Mouse (Mus musculus) midbrain, embryonic 12.5 days (tissue): Measurements from ENCODE around the gene Dnah3. TPM values are rescaled to one million over a fixed set of nuclear protein-coding genes. Genes with fewer than 3 reads are reported as not detected.

Experiments used
- ATAC-seq: fragments of 200-750 bp; cut with Nextera tagmentation; 2 replicates; pipeline ENCODE4 v1.8.0; 2017; ENCODE audit warnings: low read depth, moderate TSS enrichment, moderate library complexity; ENCODE audit not compliant: low FRiP score
- H3K27ac ChIP-seq: fragments of 300-500 bp; sonication (generic); replicated peaks from 2 replicates; pipeline ENCODE4 v1.5.1; 2016; ENCODE audit warnings: mild to moderate bottlenecking
- H3K27me3 ChIP-seq: fragments of 300-500 bp; sonication (generic); 2 replicates; pipeline ENCODE4 v1.6.1; 2016; ENCODE audit warnings: mild to moderate bottlenecking
- H3K36me3 ChIP-seq: fragments of 300-500 bp; sonication (generic); 2 replicates; pipeline ENCODE4 v1.6.1; 2016
- H3K4me1 ChIP-seq: fragments of 300-500 bp; sonication (generic); 2 replicates; pipeline ENCODE4 v1.6.1; 2016
- H3K4me2 ChIP-seq: fragments of 300-500 bp; sonication (generic); replicated peaks from 2 replicates; pipeline ENCODE4 v1.6.1; 2016; ENCODE audit warnings: mild to moderate bottlenecking, moderate library complexity
- H3K4me3 ChIP-seq: fragments of 300-500 bp; sonication (generic); 2 replicates; pipeline ENCODE4 v1.5.1; 2016; ENCODE audit warnings: mild to moderate bottlenecking
- H3K9ac ChIP-seq: fragments of 300-500 bp; sonication (generic); replicated peaks from 2 replicates; pipeline ENCODE4 v1.6.1; 2016; ENCODE audit warnings: mild to moderate bottlenecking, moderate library complexity
- H3K9me3 ChIP-seq: fragments of 300-500 bp; sonication (generic); 2 replicates; pipeline ENCODE4 v1.6.1; 2016; ENCODE audit warnings: mild to moderate bottlenecking
- WGBS: fragments of 180-500 bp; shearing (Covaris S2); methylation state at CpG from one replicate; pipeline ENCODE4 v1.1.7; 2016; 5-methylcytosine and 5-hydroxymethylcytosine counted together
- polyA plus RNA-seq: library from polyadenylated mRNA; unstranded; fragments of >200 nt; fragmentation: Nextera tagmentation; extraction: Ambion mirVana; gene quantifications from 2 replicates; pipeline ENCODE4 v1.2.1, GENCODE M21; 2016

The Dnah3 gene
- polyA plus RNA-seq, 1 experiment from 2014 or later, result not detected

DNA sequence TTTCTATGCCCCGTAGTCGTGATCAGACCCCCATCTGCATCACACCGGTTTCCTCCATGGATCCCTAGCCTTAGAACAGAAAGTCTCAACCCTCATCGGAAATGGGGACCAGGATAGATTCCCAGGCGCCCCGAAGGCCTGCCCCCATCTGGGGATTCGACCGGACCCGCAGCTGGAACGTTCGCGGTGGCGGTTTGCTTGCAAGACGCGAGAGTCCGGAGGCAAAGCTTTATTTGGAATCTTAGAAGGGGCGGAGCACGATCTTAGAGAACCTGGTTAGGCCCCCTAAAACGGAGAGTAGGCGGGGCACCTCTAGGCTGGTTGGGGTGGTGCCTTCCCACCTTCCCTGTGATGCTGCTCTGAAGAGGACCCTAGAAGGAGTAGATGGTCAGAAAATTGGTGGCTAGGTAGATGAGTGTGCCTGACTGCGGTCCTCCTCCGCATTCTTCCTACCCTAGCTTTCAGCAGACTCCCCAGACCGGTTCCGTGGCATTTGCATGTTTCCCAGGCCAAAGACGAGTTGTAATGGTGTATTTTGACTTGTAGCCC, 8.0 kb upstream of the Dnah3 start:
- H3K4me1 ChIP-seq, result peaks cover 12% of the 10 kb centered on the region; the same call in 1 of the 2 replicates
- no peak for ATAC-seq
- peak overlapping the region; percentile 59 for H3K4me3 ChIP-seq
- peak overlapping the region; percentile 66; the same call in 1 of the 2 replicates for H3K9ac ChIP-seq
- no peak overlapping the region for H3K27ac ChIP-seq
- no peaks in the 10 kb centered on the region for H3K36me3 ChIP-seq
- 3% methylated on average over 25 of the region's 25 CpGs for WGBS
- H3K4me2 ChIP-seq, result peak overlapping the region; percentile 80
- H3K27me3 ChIP-seq, result peaks cover 15% of the 10 kb centered on the region
- no peaks in the 10 kb centered on the region for H3K9me3 ChIP-seq

DNA sequence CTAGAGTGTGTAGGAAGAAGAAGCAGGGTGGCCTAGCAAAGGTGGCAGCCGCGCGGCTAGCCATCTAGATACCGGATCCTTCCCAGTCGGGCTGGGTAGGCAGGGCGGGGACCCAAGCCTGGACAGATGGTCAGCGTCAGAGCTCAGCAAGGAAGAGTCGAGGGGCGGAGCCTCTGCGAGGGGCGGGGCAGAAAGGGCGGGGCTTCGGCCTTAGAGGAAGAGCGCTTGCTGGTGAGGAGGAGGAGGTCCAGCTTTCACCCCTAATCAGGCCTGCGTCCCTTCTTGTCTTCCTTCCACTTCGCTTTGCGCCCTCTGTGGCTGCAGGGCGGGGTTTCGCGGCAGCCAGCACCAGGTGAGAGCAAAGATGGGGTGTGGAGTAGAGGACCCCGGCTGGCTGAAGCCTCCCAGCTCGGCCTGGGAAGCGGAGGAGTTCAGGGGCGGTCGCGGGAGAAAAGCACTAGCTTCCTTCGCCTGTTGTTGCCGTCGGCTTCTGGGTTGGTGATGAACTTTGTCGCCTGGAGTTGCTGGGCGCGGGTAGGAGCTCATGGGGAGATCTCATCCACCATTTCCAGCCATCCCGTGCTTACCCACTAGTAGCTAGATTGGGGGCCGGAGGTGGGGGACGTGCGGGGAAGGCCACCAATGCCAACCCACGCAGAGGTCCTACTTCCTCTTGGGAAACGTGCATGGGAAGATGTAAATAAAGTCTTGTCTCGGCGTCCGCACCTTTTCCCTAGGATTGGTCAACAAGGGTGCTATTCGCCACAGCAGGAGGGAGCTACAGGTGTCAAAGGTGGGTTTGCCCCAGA, 7.3 kb upstream of the Dnah3 start, which contains the start of gene Tmem159:
TSS of gene Tmem159 (plus strand) at position 190 of the 809 bp plus-strand sequence.
- ATAC-seq, result peak; percentile 92
- peaks cover 12% of the 10 kb centered on the region; the same call in 1 of the 2 replicates for H3K4me1 ChIP-seq
- no peaks in the 10 kb centered on the region for H3K9me3 ChIP-seq
- H3K4me3 ChIP-seq, result peak within 1 kb of the TSS; percentile 59
- H3K4me2 ChIP-seq, result peak within 1 kb of the TSS; percentile 80
- WGBS, result under 1% methylated on average over 42 of the region's 42 CpGs
- H3K9ac ChIP-seq, result peak within 1 kb of the TSS; percentile 66
- no peak within 1 kb of the TSS for H3K27ac ChIP-seq
- H3K36me3 ChIP-seq, result no peaks in the 10 kb centered on the region
- H3K27me3 ChIP-seq, result peaks cover 15% of the 10 kb centered on the region

DNA sequence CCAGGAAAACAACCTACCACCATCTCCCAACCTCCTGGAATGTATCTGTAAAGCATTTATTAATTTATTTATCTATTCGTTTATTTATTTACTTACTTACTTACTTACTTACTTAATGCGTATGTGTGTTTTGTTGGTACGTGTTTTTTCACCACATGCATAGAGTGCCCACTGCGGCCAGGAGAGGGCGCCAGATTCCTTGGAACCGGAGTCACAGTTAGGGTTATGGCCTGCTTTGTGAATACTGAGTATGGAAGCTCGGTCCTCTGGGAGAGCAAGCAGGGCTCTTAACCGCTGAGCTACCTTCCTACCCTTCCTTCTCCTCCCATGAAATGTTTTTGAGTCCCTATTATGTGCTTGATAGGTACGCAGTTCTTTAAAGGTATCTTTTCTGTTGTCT, 3.3 kb upstream of the Dnah3 start:
- no peak overlapping the region for H3K9ac ChIP-seq
- H3K36me3 ChIP-seq, result no peaks in the 10 kb centered on the region
- peaks cover 9% of the 10 kb centered on the region; the same call in 1 of the 2 replicates for H3K4me1 ChIP-seq
- H3K4me3 ChIP-seq, result no peak overlapping the region
- no peak overlapping the region for H3K4me2 ChIP-seq
- H3K9me3 ChIP-seq, result no peaks in the 10 kb centered on the region
- WGBS, result 21% methylated on average over 9 of the region's 9 CpGs
- no peak overlapping the region for H3K27ac ChIP-seq
- H3K27me3 ChIP-seq, result peaks cover 12% of the 10 kb centered on the region
- ATAC-seq, result no peak

DNA sequence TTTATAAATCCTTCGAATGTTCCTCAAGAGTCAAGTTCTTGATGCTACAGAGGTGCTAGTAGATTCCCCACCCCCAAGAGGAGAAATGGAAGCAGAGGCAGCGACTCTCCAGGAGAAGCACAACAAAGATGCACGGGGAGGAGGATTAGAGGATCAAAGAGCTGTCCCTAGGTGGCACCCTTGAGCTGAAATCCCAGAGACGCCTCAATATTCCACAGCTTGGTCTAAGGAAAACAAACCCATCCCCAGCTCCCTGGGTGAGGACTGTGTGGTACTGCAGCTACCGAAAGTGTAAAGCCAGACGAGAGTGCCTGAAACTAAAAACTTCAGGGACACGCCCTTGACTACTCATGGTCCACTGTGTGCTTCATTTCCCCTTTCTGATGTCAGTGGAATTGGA, 2.8 kb upstream of the Dnah3 start:
- no peak overlapping the region for H3K4me2 ChIP-seq
- no peaks in the 10 kb centered on the region for H3K36me3 ChIP-seq
- H3K27ac ChIP-seq, result no peak overlapping the region
- no peaks in the 10 kb centered on the region for H3K9me3 ChIP-seq
- no peak overlapping the region for H3K4me3 ChIP-seq
- no peak overlapping the region for H3K9ac ChIP-seq
- peaks cover 4% of the 10 kb centered on the region; the same call in 1 of the 2 replicates for H3K4me1 ChIP-seq
- WGBS, result 8% methylated on average over 7 of the region's 7 CpGs
- H3K27me3 ChIP-seq, result peaks cover 6% of the 10 kb centered on the region
- ATAC-seq, result 0 out of 2 replicates have a peak, but pooled peaks have one; percentile 16

DNA sequence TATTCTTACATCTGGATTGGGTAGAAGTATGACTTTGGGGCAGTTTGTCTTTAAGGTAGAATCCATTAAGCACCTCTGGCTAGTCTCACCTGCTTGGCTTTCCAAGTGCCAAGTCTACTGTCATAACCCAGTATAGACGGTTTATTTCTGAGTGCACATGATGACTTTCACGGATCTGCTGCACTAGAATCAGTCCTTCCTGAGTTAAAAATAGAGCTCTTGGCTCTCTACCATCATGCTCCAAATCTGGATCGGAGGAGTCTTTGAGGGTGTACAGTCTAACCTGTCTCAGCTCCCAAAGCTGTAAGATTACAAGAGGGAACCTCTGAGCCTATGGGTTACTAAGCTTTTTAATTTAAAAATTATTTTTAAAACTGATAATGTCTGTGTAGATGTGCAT, 864 bp downstream of the Dnah3 start:
- no peaks in the 10 kb centered on the region for H3K36me3 ChIP-seq
- H3K9ac ChIP-seq, result no peak overlapping the region
- 90% methylated on average over 3 of the region's 3 CpGs for WGBS
- no peaks in the 10 kb centered on the region for H3K4me1 ChIP-seq
- H3K27ac ChIP-seq, result no peak overlapping the region
- ATAC-seq, result no peak
- no peaks in the 10 kb centered on the region for H3K9me3 ChIP-seq
- no peaks in the 10 kb centered on the region for H3K27me3 ChIP-seq
- no peak overlapping the region for H3K4me3 ChIP-seq
- no peak overlapping the region for H3K4me2 ChIP-seq

DNA sequence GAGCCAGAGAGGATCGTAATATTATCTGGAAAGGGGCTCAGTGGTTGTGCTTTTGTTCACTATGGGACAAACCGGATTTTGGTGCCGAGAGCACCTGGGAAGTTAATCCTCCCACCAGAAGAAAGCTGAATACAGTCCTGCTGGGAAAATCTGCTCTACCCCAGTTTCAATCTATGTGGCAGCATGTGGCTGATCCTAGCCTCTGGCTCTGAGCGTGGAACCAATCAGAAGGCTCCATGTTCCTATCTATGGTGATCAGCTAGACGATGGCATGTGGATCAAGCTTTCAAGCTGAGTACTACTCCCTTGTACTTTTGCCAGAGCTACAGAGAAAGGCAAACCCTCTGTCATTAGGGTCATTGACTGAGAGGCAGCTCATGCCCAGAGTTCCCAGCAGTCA, 2.0 kb downstream of the Dnah3 start:
- Histone ChIP-seq H3K27ac (no peak overlapping the region), H3K36me3 (no peaks in the 10 kb centered on the region), H3K4me1 (no peaks in the 10 kb centered on the region), H3K4me2 (no peak overlapping the region), H3K4me3 (no peak overlapping the region), H3K9me3 (no peaks in the 10 kb centered on the region), H3K27me3 (no peaks in the 10 kb centered on the region), H3K9ac (no peak overlapping the region)
- peak; percentile 56; the same call in 1 of the 2 replicates for ATAC-seq
- 11% methylated on average over 5 of the region's 5 CpGs for WGBS

DNA sequence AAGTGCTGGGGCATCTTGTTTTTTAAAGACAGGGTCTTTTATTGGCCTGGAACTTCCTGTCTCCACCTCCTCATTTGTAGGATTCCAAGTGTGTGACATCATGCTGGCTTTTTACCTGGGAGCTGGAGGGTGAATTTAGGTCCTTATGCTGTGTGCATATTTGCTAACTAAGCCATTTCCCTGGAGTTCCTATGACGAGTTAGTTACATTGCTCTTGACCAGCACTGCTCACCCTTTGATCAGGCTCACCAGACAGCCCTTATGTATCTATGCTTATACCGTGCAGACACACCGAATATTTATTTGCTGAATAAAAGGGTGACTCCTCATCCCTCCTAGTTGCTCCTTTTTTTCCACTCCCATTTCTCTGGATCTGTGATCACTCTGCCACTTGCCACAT, 14.9 kb downstream of the Dnah3 start:
- no peaks in the 10 kb centered on the region for H3K36me3 ChIP-seq
- H3K9ac ChIP-seq, result no peak overlapping the region
- WGBS, result 79% methylated on average over 3 of the region's 3 CpGs
- H3K27me3 ChIP-seq, result no peaks in the 10 kb centered on the region
- no peak overlapping the region for H3K27ac ChIP-seq
- H3K4me1 ChIP-seq, result no peaks in the 10 kb centered on the region
- ATAC-seq, result no peak
- H3K9me3 ChIP-seq, result no peaks in the 10 kb centered on the region
- no peak overlapping the region for H3K4me3 ChIP-seq
- H3K4me2 ChIP-seq, result no peak overlapping the region

DNA sequence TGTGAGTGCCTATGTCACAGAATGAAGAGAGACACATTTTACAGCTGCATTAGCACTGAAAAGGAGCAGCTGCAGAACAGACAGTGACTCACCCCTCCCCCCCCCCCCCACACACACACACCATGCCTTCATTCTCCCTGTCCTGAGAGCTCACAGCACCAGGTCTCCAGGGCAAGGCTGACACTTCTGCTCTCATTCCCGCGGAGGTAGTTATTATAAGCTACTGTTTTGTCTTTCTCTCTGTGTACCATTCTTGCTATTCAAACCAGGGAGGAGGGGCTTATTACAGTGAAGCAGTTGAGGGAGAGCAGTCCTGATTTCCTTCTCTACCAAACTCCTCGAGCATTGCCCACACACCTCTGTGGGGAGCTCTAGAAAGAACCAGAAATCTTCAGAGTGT, 25.9 kb downstream of the Dnah3 start:
- H3K27ac ChIP-seq, result no peak overlapping the region
- H3K4me1 ChIP-seq, result peaks cover 3% of the 10 kb centered on the region; the same call in 1 of the 2 replicates
- no peak overlapping the region for H3K9ac ChIP-seq
- H3K36me3 ChIP-seq, result no peaks in the 10 kb centered on the region
- no peak overlapping the region for H3K4me2 ChIP-seq
- 39% methylated on average over 3 of the region's 3 CpGs for WGBS
- peak; percentile 71 for ATAC-seq
- no peak overlapping the region for H3K4me3 ChIP-seq
- no peaks in the 10 kb centered on the region for H3K9me3 ChIP-seq
- H3K27me3 ChIP-seq, result no peaks in the 10 kb centered on the region

DNA sequence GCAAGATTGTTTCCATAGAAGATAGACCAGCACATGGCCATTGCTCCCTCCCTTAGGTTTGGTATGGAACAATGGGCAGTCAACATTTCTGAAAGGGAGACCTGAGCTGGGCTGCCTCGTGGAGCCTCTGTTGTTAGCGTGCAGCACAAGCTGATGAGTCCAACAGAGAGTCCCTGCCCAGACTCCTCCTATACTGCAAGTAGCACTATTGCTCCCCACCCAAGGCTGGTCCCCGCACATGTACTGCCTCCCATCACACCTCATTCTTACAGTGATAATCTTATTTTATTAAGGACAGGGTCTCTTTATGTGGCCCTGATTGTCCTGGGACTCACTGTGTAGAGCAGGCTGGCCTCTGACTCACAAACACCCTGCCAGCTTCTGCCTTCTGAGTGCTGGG, 27.0 kb downstream of the Dnah3 start:
- Histone ChIP-seq H3K4me2 (no peak overlapping the region), H3K27ac (no peak overlapping the region), H3K4me3 (no peak overlapping the region), H3K9ac (no peak overlapping the region), H3K27me3 (no peaks in the 10 kb centered on the region), H3K4me1 (peaks cover 3% of the 10 kb centered on the region; the same call in 1 of the 2 replicates), H3K9me3 (no peaks in the 10 kb centered on the region), H3K36me3 (no peaks in the 10 kb centered on the region)
- ATAC-seq, result no peak
- 87% methylated on average over 3 of the region's 3 CpGs for WGBS

DNA sequence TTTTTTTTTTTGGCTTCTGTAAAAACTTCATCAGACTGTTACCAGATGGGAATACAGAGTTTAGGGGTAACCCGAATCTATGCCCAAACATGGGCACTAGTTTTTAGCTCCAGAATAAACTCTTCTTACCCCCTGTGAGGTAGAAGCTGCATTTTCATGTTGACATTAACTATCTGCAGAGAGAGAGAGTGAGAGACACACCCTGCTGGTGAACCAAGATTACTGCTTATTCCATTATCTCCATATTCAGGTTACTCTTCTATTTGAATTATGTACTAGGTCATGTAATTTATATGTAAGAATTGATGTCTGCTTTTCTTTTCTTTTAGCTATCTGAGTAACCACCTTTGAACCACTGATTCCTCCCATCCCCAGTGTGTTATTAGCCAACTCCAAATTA, 31.0 kb downstream of the Dnah3 start:
- Histone ChIP-seq H3K4me2 (no peak overlapping the region), H3K36me3 (no peaks in the 10 kb centered on the region), H3K4me1 (peaks cover under 1% of the 10 kb centered on the region; the same call in 1 of the 2 replicates), H3K9ac (no peak overlapping the region), H3K4me3 (no peak overlapping the region), H3K27me3 (no peaks in the 10 kb centered on the region), H3K9me3 (no peaks in the 10 kb centered on the region), H3K27ac (no peak overlapping the region)
- no peak for ATAC-seq
- 83% methylated on average over 1 of the region's 1 CpGs for WGBS

DNA sequence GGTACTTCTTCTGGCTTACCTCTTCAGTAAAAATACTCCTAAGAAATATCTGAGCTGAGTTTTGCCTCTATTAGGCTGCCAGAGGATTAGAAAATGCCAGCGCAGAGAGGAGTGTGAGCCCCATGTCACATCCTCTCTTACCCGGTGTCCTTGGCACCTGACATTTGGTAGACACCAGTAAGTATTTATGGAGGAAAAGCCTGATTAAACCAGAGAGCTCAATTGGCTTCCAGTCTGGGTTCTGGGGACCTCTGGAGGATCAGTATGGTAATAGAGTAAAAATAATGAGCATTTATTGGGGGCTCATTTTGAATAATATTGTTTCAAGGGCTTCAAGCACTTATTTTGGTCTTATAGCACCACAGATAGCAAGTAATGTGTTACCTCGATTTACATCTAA, 39.6 kb downstream of the Dnah3 start:
- H3K27me3 ChIP-seq, result no peaks in the 10 kb centered on the region
- H3K27ac ChIP-seq, result no peak overlapping the region
- ATAC-seq, result no peak
- 86% methylated on average over 3 of the region's 3 CpGs for WGBS
- no peaks in the 10 kb centered on the region for H3K4me1 ChIP-seq
- H3K36me3 ChIP-seq, result no peaks in the 10 kb centered on the region
- no peaks in the 10 kb centered on the region for H3K9me3 ChIP-seq
- no peak overlapping the region for H3K9ac ChIP-seq
- H3K4me2 ChIP-seq, result no peak overlapping the region
- no peak overlapping the region for H3K4me3 ChIP-seq

DNA sequence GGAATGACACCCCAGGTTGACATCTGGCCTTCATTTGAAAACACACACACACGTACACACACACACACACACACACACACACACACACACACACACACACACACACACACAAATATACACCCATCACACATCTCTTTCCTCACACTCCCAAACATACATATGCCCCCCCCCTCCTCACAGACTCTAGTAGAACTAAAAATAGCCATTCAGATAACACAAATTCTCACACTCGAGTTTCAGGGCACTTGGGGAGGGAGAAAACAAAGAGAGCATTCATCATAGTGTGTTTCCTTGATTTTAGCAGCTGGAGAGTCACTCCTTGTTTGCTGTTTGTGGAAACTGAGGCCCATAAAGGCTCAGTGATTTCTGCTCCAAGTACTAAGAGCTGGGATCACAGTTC, 41.1 kb downstream of the Dnah3 start:
- ATAC-seq, result no peak
- no peak overlapping the region for H3K27ac ChIP-seq
- no peak overlapping the region for H3K4me2 ChIP-seq
- H3K9ac ChIP-seq, result no peak overlapping the region
- no peaks in the 10 kb centered on the region for H3K9me3 ChIP-seq
- no peaks in the 10 kb centered on the region for H3K4me1 ChIP-seq
- WGBS, result 57% methylated on average over 2 of the region's 2 CpGs
- no peaks in the 10 kb centered on the region for H3K27me3 ChIP-seq
- no peak overlapping the region for H3K4me3 ChIP-seq
- H3K36me3 ChIP-seq, result no peaks in the 10 kb centered on the region
